20 mouse cellular contexts compared by ENCODE assay signal in the genomic region with DNA sequence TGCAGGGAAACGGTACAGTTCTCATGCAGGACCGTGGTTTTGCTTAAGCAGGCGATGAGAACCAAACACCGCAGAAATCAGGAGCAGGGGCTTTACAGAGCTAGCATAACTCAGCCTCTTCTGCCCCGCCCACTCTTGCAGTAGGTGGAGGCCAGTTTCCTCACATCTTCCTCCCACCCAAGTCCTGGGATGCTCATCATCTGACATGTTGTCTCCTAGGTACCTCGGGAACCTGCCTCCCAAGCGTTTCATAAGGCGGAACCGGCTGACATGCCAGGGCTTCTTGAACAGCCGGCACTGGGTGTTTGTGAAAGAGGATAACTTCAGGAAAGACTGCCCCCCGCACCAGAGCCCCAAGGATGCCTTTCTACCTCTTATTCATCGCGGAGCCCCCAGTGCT. TPM values are rescaled to one million over a fixed set of nuclear protein-coding genes. Genes with fewer than 3 reads are reported as not detected.
"Had no signal": no experiment of that assay in that cellular context is flagged by ENCODE, and none has a peak within 500 bp of the region (broad histone marks: within the 10 kb centered on the region; RNA-seq: fewer than 3 reads in every experiment).

No protein-coding gene starts in this region.

- DNase-seq: kidney, adult 11 months; kidney, adult 9 months; kidney, postnatal 36 days; layer of hippocampus, adult 9-11 months; layer of hippocampus, postnatal 36 days; liver; liver, embryonic 13.5 days; liver, postnatal 0 days; thymus, adult 2 months; thymus, postnatal 25 days had no signal

- ATAC-seq: liver, postnatal 0 days; midbrain, embryonic 13.5 days had no signal

- H3K4me3 ChIP-seq: limb, embryonic 12.5 days; liver, embryonic 13.5 days; lung, embryonic 15.5 days; midbrain, embryonic 13.5 days; myocyte; neural tube, embryonic 12.5 days had no signal

- H3K9me3 ChIP-seq: limb, embryonic 12.5 days; liver, embryonic 13.5 days; lung, embryonic 15.5 days; midbrain, embryonic 13.5 days; neural tube, embryonic 12.5 days had no signal

- H3K9ac ChIP-seq: limb, embryonic 12.5 days; liver, embryonic 13.5 days; liver, postnatal 0 days; lung, embryonic 15.5 days; midbrain, embryonic 13.5 days; neural tube, embryonic 12.5 days had no signal

- H3K4me2 ChIP-seq: limb, embryonic 12.5 days; liver, embryonic 13.5 days; lung, embryonic 15.5 days; midbrain, embryonic 13.5 days; neural tube, embryonic 12.5 days had no signal

- H3K27me3 ChIP-seq: limb, embryonic 12.5 days; liver, embryonic 13.5 days; lung, embryonic 15.5 days; midbrain, embryonic 13.5 days; neural tube, embryonic 12.5 days had no signal

- H3K4me1 ChIP-seq: liver, embryonic 13.5 days; lung, embryonic 15.5 days; midbrain, embryonic 13.5 days; neural tube, embryonic 12.5 days had no signal

- H3K36me3 ChIP-seq: limb, embryonic 12.5 days; liver, embryonic 13.5 days; lung, embryonic 15.5 days; midbrain, embryonic 13.5 days; neural tube, embryonic 12.5 days had no signal

- H3K27ac ChIP-seq: kidney, postnatal 0 days; limb, embryonic 12.5 days; liver, embryonic 13.5 days; lung, embryonic 15.5 days; midbrain, embryonic 13.5 days; neural tube, embryonic 12.5 days; stomach, postnatal 0 days had no signal

RNA-seq across cellular contexts. Expression of a gene that starts 7.1 kb away (rescaled TPM):
- total RNA-seq: megakaryocyte-erythroid progenitor cell, adult 5-6 weeks; neutrophil, adult 5-6 weeks had no signal
- polyA plus RNA-seq: intestine, embryonic 14.5 days; limb, embryonic 12.5 days; midbrain, embryonic 13.5 days; myocyte; neural tube, embryonic 12.5 days; thymus, adult 2 months had no signal
